Mouse (Mus musculus) naive thymus-derived CD4-positive, alpha-beta T cell, adult 2 months (primary cell): ENCODE results near the gene Pml.
A peak's percentile ranks its signal among the peaks of the same experiment; 100 is the strongest.

Experiments
- DNase-seq: peaks from one replicate; pipeline ENCODE4 v3.0.0-alpha.2; 2011; ENCODE audit warnings: low read depth

Gene Pml

DNA sequence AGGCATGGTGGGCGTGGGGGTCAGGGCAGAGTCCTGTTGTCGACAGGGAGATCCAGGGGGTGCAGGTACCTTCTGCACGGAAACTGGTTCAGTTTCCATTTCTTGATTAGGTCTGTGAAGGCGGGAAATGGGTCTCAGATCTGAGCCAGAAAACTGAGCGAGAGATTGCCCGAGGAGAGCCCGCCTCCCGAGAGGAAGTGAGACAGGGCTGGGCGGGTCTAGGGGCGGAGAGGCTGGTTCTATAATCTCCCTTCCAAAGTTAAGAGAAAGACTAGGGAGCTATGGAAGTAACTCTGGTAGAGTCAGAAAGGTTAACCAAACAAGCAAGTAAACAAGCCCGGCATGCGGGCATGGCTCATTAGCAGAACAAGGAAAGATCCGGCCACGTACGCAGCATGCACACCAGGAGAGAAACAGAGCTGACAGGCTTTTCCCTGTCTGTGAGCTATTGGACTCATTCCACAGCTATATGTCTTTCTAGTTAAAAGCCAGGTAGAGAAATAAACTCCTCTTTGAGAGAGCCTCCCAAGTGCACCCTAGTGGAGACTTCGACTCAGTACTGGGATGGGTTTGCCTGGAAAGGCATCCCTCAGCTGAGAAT, at the start of gene Pml:
Gene Pml, minus strand, starts transcription at position 195 of the 601 bp plus-strand sequence.
- peak; percentile 78 for DNase-seq

DNA sequence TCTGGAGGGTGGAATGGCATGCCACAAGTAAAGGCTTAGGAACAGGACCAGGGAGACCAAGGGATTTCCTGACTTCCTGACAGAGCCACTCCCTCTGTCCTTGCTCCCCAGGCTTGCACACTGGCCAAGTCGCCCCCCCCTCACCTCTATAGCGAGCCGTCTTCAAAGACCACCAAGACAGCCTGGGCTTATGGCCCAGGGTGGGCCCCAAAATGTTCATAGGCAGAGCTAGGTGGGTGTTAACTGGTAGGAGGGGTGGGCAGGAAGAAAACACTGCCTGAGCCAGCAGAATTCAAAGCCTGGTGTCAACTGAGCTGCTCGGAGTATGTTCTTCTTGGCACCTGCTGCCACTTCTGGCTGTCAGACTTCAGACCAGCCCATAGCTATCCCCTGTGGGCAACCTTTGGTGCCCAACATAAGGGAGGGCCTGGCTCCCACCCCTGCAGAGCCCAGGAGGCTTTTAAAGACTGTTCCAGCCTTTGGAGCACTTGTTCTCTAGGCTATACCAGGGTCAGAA, 48.4 kb upstream of the Pml start:
- no peak for DNase-seq

DNA sequence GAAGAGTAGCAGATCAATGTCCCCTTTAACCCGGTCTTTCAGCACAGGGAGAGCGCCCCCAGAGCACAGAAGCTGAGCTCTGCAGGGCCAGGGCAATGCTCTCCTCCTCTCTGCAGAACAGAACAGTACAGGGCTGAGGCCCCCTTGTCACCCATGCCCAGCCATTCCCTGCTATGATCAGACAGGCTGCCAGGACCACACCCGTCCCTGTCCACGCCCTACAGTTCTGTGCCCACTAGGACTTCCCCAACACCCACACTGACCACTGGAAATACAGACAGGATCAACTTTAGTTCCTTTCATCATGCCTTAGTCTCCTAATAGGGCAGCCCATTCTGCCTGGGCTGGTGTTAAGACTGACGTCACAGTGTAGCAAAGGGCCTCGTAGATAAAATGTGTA, 47.5 kb upstream of the Pml start:
- DNase-seq: no peak

DNA sequence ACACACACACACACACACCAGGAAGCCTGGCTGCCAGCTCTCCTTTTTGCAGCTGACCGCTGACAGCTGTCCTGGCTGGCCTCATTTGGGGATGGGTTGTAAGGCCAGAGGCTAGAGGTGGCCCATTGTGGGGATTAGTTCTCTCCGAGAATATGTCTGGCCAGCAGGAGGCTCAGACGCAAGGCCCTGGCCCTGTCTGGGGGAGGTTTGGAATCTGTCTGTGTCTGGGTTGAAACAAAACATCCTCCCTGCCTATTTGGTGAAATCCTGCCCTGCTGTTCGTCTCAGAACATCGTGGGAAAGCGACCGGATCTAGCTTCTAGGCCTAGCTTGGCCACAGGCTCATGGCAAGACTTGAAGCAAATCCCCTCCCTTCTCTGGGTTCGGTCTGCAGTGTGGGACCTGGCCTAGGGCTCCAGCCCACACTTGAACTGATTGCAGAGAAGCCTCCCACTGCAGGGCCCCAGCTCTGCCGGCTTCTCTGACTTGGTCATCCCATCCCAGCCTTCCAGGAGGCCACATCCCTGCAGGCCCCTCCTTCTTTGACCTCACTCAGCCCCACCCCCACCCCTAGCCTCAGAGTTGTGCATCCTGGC, 46.3 kb upstream of the Pml start:
- no peak for DNase-seq

DNA sequence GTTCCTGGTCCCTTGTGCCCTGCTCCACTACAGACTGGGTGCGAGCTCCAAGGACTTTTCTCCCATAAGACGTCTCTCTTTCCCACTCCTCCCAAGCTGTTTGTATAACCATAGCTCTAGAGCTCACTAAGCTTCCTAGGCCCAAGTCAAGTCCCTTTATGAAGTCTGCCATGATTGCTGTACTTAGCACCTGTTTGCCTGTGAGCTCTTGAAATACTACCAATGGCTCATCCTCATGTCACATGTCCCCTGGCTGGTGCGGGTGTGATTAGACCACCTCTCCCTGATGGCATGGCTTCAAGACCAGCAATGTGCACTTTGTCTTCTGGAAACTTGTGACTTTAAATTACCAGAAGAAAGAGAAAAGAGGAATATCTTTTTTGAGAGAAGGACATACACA, 45.8 kb upstream of the Pml start:
- no peak for DNase-seq

DNA sequence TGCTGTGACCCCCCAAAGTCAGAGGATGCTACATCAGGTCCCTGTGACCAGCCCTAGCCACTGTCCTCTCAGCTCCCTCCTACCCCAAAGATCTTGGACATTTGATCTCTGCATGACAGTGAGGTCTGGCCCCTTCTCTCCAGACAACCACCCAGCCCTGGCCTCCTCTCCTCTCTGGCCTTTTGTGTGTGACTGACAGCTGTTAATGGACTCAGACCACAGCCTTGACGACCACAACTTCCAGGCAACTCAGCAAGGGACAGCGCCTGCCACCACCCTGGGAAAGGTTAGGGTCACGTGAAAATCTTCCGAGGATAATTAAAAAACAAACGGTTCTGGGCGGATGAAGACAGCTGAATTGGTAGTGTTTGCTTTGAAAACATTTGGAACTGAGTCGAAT, 44.9 kb upstream of the Pml start:
- DNase-seq: no peak

DNA sequence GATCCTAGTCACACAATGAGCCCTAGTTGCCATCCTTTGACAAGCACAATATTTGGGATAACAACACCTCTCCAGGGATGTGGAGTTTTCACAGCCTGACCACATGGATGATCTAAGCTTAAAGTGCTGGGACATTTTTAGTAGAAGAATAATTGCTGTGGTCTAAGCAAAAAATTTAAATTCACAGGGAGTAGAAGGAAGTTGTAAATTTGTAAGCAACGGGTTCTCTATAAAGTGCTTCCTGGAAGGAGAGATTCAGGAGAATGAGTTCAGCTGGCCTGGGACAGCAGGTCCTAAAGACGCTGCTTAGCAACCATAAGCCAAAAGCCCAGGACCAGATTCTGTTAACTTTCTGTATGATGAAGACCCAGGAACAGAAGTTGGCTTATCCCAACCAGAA, 40.3 kb upstream of the Pml start:
- no peak for DNase-seq

DNA sequence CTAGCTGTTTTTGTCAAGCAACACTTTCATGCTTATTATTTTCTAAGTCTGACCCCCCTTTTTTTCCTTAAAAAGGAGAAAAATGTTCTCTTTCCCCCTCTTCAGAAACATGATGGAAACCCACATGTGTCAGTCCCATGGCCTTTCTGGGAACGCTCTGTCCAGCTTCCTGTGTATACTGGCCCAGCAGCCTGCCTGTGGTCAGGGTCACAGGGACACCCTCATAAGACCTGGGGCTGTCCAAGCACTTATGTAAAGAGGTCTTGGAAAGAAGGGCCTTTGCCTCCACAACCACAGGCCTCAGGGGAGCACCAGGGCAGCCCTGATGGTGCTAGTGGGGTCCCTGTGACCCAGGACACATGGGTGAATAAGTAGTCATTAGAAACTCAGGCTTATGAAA, 39.5 kb upstream of the Pml start:
- DNase-seq: no peak

DNA sequence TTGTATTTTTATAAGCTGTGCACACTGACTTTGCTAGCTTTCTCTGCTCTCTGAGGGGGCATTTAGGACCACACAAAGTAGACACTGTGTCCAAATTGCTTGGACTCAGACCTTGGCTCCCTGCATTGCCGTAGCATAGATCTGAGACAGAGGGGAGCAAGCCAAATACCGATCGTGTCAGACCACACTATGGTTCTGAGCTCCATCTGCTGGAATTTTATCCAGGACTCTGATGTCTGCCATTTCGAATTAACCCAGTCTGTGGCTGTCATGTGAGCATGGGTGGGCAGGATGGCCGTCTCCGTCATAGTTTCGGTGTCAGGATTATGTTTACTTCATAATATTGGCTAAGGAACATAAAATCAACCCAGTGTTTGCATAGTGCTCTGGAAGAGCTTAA, 33.8 kb upstream of the Pml start:
- DNase-seq: no peak

DNA sequence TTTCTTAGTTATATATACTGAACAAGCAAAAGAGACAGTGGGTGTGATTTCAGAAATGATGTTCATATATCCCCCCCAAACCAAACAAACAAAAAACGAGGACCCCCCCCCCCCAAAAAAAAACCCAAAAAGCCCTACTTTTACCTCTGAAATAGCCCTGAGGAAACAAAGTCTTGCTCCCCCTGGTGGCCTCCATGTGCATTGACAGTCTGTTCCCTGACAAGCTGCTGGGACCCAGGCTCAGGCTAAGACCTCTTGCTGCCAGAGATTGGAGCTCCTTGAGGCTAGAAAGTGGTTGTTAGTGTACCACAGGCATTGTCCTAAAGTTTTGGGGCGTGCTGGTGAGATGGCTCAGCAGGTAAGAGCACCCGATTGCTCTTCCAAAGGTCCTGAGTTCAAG, 32.0 kb upstream of the Pml start:
- peak; percentile 80 for DNase-seq

DNA sequence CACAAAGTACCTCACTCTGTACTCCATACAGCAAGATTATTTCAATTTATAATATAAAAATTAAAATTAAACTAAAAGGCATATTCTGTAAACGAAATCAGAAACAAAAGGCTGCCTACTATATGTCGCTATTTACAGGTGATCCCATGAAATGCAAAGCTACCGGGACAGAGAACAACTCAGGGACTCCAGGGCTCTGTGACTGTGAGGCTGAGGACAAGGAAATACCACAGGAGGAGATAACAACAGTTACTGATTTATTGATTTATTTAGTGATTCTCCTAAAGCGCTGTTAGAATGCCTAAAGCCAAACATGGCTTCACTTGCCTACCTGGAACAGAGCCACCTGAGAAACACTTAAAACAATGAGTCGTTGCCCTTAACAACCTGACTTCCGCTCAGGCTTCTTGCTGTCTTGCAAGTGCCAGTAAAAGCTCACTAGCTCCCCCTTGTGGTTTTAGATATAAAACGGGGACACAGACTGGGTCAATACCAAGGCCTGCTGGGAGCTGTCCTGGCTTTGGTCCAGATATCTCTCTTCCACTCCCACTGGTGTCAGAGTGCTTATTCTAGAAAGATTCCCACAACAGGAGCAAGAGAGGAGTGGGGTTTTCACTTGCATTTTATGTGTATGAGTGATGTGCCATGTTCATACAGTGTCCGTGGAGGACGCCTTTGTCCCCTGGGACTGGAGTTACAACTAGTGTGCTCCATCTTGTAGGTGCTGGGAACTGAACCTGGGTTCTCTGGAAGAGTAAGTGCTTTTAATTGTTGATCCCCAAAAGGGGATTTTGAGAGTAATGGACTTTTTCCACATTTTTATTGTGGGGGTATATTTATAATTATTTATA, 30.9 kb upstream of the Pml start:
- peak; percentile 97 for DNase-seq

DNA sequence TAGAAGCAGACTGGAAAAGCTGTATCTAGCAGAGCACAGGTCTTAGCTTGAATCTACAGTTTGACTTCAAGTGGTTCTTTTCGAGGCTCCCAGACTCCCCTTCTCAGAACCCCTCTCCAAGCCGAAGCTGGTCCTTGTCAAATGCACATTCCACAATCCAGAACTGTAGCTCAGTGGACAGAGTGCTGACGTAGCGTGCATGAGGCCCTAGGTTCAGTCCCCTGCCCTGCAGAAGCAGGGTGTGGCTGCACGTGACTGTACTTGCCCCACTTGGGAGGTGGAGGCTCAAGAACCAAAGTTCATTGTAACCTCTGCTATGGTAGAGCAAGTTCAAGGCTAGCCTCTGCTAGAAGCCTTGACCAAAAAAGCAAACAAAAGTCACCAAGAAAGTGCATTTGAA, 30.2 kb upstream of the Pml start:
- DNase-seq: no peak

DNA sequence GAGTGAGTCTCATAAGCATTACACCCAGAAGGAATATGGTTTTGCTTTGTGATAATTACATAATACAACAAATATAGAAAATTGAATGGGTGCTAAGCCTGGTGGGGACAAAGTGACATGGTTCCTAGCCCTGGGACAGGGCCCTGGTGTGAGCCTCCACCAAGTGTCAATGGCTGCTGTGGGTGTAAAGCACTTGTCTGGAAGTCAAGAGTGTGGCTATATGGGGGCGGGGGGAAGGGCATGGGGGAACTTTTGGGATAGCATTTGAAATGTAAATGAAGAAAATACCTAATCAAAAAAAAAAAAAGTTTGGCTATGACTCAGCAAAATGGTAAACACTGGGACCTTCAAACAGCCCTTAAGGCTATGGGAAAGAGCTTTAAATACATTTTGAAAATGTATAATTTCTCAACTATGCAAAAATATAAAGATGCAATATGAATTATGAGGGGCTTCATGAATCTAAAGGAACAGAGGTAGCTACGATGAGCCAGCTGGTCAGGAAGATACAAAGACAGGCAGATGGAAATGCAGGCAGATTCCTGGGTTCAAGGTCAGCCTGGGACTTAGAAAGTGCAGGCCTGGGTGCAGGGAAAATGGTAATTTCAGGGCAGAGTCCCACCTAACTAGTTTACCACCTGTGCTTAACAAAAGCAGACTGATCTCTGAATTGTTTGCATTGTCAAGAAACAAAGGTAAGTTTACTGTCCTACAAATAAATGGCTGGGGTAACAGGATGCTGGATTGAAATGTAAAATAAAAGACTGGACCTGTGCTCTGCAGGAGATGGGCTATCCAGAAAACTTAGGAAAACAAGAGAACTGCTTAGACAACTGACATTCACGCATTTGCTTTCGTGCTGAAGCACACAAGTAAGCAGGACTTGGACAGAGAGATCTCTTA, 29.5 kb upstream of the Pml start:
- DNase-seq: no peak

DNA sequence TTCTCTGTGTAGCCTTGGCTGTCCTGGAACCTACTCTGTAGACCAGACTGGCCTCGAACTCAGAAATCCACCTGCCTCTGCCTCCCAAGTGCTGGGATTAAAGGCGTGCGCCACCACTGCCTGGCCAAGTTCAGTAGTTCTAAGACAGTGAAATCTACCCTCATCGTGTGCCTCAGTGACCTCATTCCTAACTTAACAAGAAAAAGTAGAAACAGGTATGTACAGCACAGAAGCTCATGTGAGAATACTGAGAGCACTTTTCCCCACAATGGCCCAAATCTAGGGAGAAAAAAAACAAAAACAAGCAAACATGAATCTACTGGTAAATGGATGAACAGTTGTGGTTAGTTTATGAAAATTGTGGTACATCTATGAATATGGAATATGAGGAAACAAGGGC, 28.7 kb upstream of the Pml start:
- no peak for DNase-seq

DNA sequence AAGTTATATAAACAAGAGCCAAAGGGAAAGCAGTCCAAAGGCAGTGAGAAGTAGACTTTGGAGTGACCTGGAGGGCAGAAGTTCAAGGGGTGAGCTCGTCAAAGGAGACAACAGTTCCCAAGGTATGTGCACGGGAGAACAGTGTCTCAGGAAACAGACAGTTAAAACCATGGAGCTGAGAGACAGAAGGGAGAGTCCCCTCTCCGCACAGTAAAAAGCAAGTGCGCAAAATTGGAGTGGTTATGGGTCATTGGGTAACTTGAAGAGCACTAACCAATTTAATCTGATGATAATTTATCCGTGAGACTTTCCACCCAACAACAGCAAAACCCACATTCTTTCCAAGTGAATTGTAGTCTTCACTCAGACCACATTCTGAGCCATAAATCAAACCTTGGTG, 26.8 kb upstream of the Pml start:
- no peak for DNase-seq

DNA sequence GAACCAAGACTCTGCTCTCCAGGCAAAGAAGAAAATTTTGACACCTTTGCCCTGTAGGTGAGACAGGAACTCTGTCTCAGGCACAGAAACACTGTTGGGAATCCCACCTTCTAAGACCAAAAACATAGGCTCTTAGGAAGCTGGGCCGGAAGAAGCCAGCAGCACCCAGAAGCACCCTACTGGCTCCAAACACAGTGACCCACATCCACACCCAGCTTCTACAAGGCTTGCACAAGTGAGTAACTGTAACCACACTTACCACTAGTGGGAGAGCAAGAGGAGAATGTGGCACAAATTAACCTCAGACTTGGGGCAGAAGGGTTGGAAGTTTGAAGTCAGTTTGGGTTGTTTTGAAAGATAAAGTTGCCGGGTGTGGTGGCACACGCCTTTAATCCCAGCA, 26.2 kb upstream of the Pml start:
- DNase-seq: peak; percentile 67

DNA sequence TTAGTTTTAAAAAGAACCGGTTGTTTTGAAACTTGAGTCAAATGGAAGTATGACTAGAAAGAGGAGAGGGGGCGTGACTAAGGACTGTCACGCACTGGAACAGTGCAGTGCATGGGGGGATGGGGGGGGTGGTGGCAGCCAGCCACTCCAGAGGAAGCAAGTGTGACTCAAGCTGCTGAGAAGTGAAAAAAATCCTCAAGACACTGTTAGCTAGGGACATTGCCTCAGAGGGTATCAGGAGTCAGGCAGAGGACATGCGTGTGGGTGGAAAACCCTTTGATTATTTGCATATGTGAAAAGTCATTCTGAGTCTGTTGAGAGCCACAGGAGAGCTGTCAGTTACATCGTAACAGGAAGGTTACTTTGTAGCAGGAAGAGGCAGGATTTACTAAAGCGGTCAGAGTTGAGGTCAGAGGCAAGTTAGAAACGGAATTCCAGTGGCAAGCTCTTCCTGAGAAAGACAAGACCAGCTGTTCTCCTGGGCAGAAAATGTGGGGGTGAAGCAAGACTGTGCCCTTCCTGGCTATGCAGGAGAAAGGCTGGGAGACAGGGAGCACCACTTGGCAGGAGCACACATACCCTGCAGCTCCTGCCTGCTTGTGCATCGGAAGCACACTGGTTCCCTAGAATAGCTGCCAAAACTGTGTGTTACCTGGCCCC, 25.7 kb upstream of the Pml start:
- DNase-seq: peak; percentile 72

DNA sequence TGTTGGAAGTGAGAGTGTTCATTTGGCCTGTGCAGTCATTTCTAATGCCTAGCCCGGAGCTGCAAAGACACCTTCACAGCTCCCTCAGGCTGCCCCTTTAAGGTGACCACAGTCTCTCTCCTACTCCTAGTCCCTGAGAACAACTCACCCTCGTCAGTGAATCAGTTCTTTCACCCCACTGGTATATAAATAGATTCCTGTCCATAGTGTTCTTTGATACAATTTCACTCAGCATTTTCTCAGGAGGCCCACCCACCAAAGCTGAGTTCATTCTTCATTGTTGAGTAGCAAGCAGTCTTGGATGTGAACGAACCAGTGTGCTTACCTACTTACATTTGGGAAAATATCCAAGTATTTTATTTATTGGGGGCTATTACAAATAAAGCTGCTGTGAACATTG, 25.0 kb upstream of the Pml start:
- DNase-seq: no peak

DNA sequence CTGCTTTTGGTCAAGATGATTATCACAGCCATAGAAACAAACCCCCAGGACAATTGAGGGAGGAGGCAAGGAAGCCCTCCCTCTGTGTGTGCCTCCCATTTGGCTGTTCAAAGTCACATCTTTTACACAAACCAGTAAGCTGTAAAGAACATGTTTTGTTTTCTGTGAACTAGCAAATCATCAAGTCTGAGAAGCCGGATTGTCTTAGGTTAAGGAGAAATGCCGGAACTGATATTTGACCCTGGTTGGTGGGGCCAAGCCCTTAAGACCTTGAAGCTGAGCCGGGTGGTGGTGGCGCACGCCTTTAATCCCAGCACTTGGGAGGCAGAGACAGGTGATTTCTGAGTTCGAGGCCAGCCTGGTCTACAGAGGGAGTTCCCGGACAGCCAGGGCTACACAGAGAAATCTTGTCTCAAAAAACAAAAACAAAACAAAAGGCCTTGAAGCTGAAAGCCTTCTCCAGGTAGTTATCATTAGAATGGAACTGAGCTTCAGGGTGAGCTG, 24.6 kb upstream of the Pml start:
- no peak for DNase-seq

DNA sequence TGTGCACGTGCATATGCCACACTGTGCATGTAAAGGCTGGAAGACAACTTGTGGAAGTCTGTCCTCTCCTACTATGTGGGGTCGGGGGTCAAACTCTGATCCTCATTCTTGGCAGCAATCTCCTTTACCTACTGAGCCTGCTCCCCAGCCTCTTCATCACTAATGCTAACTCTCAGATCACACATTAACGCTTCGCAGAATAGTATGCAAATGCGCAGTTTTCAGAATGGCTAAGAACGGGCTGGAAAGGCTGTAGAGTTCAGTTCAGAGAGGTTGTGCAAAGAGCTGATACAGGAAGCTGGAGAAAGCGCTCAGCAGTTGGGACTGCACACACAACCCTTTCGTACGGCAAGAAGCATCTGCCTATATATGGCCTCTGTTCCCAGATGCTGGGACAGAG, 23.3 kb upstream of the Pml start:
- peak; percentile 21 for DNase-seq

DNA sequence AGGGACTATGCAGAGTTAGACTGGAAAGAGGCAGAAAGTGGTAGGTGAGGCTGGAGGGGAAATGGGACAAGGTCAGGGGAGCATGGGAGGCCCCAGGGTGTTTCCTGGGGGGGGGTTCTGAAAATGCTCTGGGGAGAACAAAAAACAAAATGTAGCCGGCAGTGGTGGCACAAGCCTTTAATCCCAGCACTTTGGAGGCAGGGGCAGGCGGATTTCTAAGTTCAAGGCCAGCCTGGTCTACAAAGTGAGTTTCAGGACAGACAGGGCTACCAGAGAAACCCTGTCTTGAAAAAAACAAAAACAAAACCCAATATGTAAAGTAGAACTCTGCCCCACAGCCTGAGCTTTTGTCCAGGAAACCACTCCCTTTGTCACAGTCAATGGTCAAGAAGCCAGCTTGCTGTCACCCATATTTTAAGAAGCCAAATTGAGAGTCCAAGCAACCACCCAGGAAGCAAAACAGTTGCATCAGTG, 22.5 kb upstream of the Pml start:
- DNase-seq: no peak
